Mouse (Mus musculus): Measurements from ENCODE around the gene Rabepk.

- TF ChIP-seq CTCF (IDR thresholded peaks at IDR 0.05; ENCODE audit: insufficient read depth, low read length) (no peak), POLR2A (IDR thresholded peaks at IDR 0.05; ENCODE audit: borderline replicate concordance, extremely low read depth, low read depth, low read length) (no peak)
Measured at GRCm38 (mm10) chr2:34742675-34743074, 57.0 kb downstream of the Rabepk start.

Measured in lung, adult 2 months (tissue).